Comparison of ENCODE assay signal across 8 mouse cellular contexts in the genomic region with DNA sequence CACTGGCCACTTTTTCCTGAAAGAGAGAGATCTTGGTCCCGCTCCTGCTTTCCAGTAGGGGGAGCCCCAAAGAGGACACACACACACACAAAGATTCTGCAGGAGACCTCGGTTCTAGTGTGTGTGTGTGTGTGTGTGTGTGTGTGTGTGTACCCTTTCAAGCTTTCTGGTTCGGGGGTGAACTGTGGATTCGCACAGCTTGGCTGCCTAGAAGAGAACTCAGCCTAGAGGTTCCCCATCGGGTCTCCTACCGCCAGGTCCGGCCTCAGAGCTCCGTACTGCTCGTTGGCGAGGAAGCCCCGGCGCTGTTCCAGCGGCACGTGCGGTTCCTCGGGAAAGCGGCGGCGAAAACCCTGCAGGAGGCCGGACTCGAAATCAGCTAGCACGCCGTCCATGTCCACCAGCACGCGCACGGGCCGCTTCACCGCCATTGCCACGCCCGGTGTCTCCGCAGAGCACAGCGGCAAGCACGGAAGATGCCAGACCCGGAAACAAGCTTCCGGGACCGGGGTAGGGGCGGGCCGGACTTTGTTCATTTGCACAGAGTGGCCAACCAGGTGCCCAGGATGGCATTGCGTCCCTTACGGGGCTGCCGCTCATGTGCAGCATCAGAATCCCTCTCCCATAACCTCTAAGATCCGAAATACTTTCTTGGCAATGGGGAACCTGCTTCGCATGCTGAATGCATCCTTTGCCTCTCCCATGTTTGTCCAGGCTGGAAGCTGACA. TPM values are rescaled to one million over a fixed set of nuclear protein-coding genes. Genes with fewer than 3 reads are reported as not detected.
DNase-seq lines count a peak whose midpoint lies in the region; ATAC-seq lines count a peak whose summit lies in the region.

A gene (minus strand): TSS at position 507 of the 728 bp plus-strand sequence.

- peak within 1 kb of the TSS; percentile 67 for H3K9ac ChIP-seq in embryonic facial prominence, embryonic 12.5 days
- peak within 1 kb of the TSS; percentile 70 for H3K9ac ChIP-seq in midbrain, embryonic 12.5 days (replicated peaks)

- under 1% methylated on average over 43 of the region's 43 CpGs for WGBS in embryonic facial prominence, embryonic 12.5 days
- under 1% methylated on average over 43 of the region's 43 CpGs for WGBS in limb, embryonic 10.5 days
- under 1% methylated on average over 43 of the region's 43 CpGs for WGBS in midbrain, embryonic 12.5 days

- H3K9me3 ChIP-seq in embryonic facial prominence, embryonic 12.5 days: no peaks in the 10 kb centered on the region
- H3K9me3 ChIP-seq in limb, embryonic 10.5 days (replicated peaks): no peaks in the 10 kb centered on the region
- no peaks in the 10 kb centered on the region for H3K9me3 ChIP-seq in midbrain, embryonic 12.5 days

- H3K27ac ChIP-seq in embryonic facial prominence, embryonic 12.5 days: peak within 1 kb of the TSS; percentile 87; the same call in 1 of the 2 replicates
- H3K27ac ChIP-seq in limb, embryonic 10.5 days: peak within 1 kb of the TSS; percentile 89
- H3K27ac ChIP-seq in midbrain, embryonic 12.5 days (replicated peaks): peak within 1 kb of the TSS; percentile 80

- peak within 1 kb of the TSS; percentile 80 for H3K4me2 ChIP-seq in embryonic facial prominence, embryonic 12.5 days (replicated peaks)
- H3K4me2 ChIP-seq in midbrain, embryonic 12.5 days (replicated peaks): peak within 1 kb of the TSS; percentile 78

- peak; percentile 79 for ATAC-seq in embryonic facial prominence, embryonic 12.5 days (ENCODE audit: insufficient number of reproducible peaks, insufficient read depth, low FRiP score, low TSS enrichment)
- peak; percentile 84 for ATAC-seq in midbrain, embryonic 12.5 days (ENCODE audit: low FRiP score, low read depth)

- no peaks in the 10 kb centered on the region for H3K27me3 ChIP-seq in embryonic facial prominence, embryonic 12.5 days
- peaks cover 7% of the 10 kb centered on the region; the same call in 1 of the 2 replicates for H3K27me3 ChIP-seq in limb, embryonic 10.5 days (ENCODE audit: low read depth, poor library complexity, severe bottlenecking)
- H3K27me3 ChIP-seq in midbrain, embryonic 12.5 days: peaks cover 13% of the 10 kb centered on the region

- H3K36me3 ChIP-seq in embryonic facial prominence, embryonic 12.5 days: peaks cover 8% of the 10 kb centered on the region; the same call in 1 of the 2 replicates
- peaks cover 25% of the 10 kb centered on the region for H3K36me3 ChIP-seq in limb, embryonic 10.5 days
- H3K36me3 ChIP-seq in midbrain, embryonic 12.5 days: 0 out of 2 replicates have a peak, but pooled peaks cover 13% of the 10 kb centered on the region

- H3K4me3 ChIP-seq in embryonic facial prominence, embryonic 12.5 days: peak within 1 kb of the TSS; percentile 65
- H3K4me3 ChIP-seq in limb, embryonic 10.5 days: peak within 1 kb of the TSS; percentile 78
- H3K4me3 ChIP-seq in midbrain, embryonic 12.5 days: peak within 1 kb of the TSS; percentile 71

- DNase-seq in 3134 (ENCODE audit: extremely low read depth, insufficient read length, low spot score): peak; percentile 87
- peak; percentile 83 for DNase-seq in adrenal gland, postnatal 25 days
- DNase-seq in heart, adult 11 months: peak; percentile 99
- DNase-seq in kidney, adult 18-20 months: peak; percentile 84
- DNase-seq in limb, embryonic 10.5 days (ENCODE audit: low spot score): peak; percentile 86
- peak; percentile 58 for DNase-seq in skeletal muscle tissue, adult 2 months (ENCODE audit: low read depth, low spot score)

- peaks cover 13% of the 10 kb centered on the region for H3K4me1 ChIP-seq in embryonic facial prominence, embryonic 12.5 days
- H3K4me1 ChIP-seq in limb, embryonic 10.5 days: peaks cover 26% of the 10 kb centered on the region
- H3K4me1 ChIP-seq in midbrain, embryonic 12.5 days: peaks cover 21% of the 10 kb centered on the region

RNA-seq across cellular contexts. Expression of the gene that starts here (rescaled TPM):
- 131 and 151 TPM in 2 replicates for total RNA-seq in adrenal gland, postnatal 25 days (2021)
- polyA plus RNA-seq in embryonic facial prominence, embryonic 12.5 days (2016; fragmentation: Nextera tagmentation; extraction: Ambion mirVana): 73.7 and 80.6 TPM in 2 replicates
- polyA plus RNA-seq in limb, embryonic 10.5 days (2016; fragmentation: Nextera tagmentation; extraction: Ambion mirVana): 66.2 and 83.5 TPM in 2 replicates
- 81.6 and 83.8 TPM in 2 replicates for polyA plus RNA-seq in midbrain, embryonic 12.5 days (2016; fragmentation: Nextera tagmentation; extraction: Ambion mirVana)

Comparison
In these comparisons a context has a peak if more than half of its experiments do, and no peak if none do; other contexts are left out.
1. Peak in every context shown above with its lines: DNase-seq, ATAC-seq, H3K4me3 ChIP-seq and H3K27ac ChIP-seq.